Mouse (Mus musculus) liver, embryonic 14.5 days (tissue): ENCODE results near the gene Etv4. TPM values are rescaled to one million over a fixed set of nuclear protein-coding genes. Genes with fewer than 3 reads are reported as not detected.

Experiments
- ATAC-seq: fragments of 200-750 bp; cut with Nextera tagmentation; 2 replicates; pipeline ENCODE4 v1.8.0; 2017; ENCODE audit warnings: moderate number of reproducible peaks, mild to moderate bottlenecking, moderate library complexity; ENCODE audit not compliant: insufficient read depth
- DNase-seq, 3 experiments: peaks; one replicate each; pipeline ENCODE4 v3.0.0-alpha.2; 2012 to 2013; ENCODE audit warnings: low read depth in 3 of 3, low spot score in 3 of 3
- H3K27ac ChIP-seq: fragments of 300-500 bp; sonication (generic); 2 replicates; pipeline ENCODE4 v1.5.1; 2014; ENCODE audit warnings: moderate library complexity, mild to moderate bottlenecking, control low read depth, inconsistent platforms
- H3K27me3 ChIP-seq: fragments of 300-500 bp; sonication (generic); 2 replicates; pipeline ENCODE4 v1.6.1; 2014; ENCODE audit warnings: mild to moderate bottlenecking, low read length, moderate library complexity; ENCODE audit not compliant: control insufficient read depth, insufficient read depth
- H3K36me3 ChIP-seq: fragments of 300-500 bp; sonication (generic); replicated peaks from 2 replicates; pipeline ENCODE4 v1.6.1; 2014; ENCODE audit warnings: low read depth; ENCODE audit not compliant: control insufficient read depth, insufficient read depth
- H3K4me1 ChIP-seq, 2 experiments: fragments of 200-500 bp in 1 of 2; fragments of 300-500 bp in 1 of 2; sonication (generic) in 1 of 2; replicated peaks; 2 replicates each; pipeline ENCODE4 v1.6.1; 2012 to 2014; ENCODE audit warnings: antibody characterized with exemption in 1 of 2, inconsistent platforms in 1 of 2, low read length in 1 of 2; ENCODE audit not compliant: control insufficient read depth in 2 of 2, insufficient read depth in 2 of 2
- H3K4me2 ChIP-seq: fragments of 300-500 bp; sonication (generic); 2 replicates; pipeline ENCODE4 v1.6.1; 2014; ENCODE audit warnings: low read depth, mild to moderate bottlenecking, control low read depth, moderate library complexity
- H3K4me3 ChIP-seq, 2 experiments: fragments of 200-500 bp in 1 of 2; fragments of 300-500 bp in 1 of 2; sonication (generic) in 1 of 2; 2 replicates each; pipeline ENCODE4 v1.5.1; 2012 to 2014; ENCODE audit warnings: low read depth in 2 of 2, low read length in 2 of 2, mild to moderate bottlenecking in 2 of 2, control low read depth in 1 of 2, inconsistent platforms in 1 of 2, moderate library complexity in 1 of 2; ENCODE audit not compliant: insufficient read depth in 1 of 2
- H3K9ac ChIP-seq: fragments of 300-500 bp; sonication (generic); replicated peaks from 2 replicates; pipeline ENCODE4 v1.6.1; 2014; ENCODE audit warnings: mild to moderate bottlenecking, control low read depth, moderate library complexity
- H3K9me3 ChIP-seq: fragments of 300-500 bp; sonication (generic); 2 replicates; pipeline ENCODE4 v1.6.1; 2016; ENCODE audit warnings: low read length, mixed read lengths; ENCODE audit not compliant: control insufficient read depth
- CTCF ChIP-seq: IDR thresholded peaks from 2 replicates; pipeline ENCODE4 v1.5.1; 2016; ENCODE audit warnings: antibody characterized with exemption, low read depth, control low read depth
- EP300 ChIP-seq: IDR thresholded peaks from 2 replicates; pipeline ENCODE4 v1.6.1; 2016; ENCODE audit warnings: antibody characterized with exemption, low read depth
- WGBS: fragments of 180-500 bp; shearing (Covaris S2); extraction: QIAGEN DNeasy Blood & Tissue Kit; methylation state at CpG from one replicate; pipeline ENCODE4 v1.1.7; 2014; ENCODE audit not compliant: insufficient replicate concordance; 5-methylcytosine and 5-hydroxymethylcytosine counted together
- polyA plus RNA-seq, 2 experiments: library from polyadenylated mRNA; depleted of rRNA in 1 of 2; stranded (reverse) in 1 of 2; unstranded in 1 of 2; fragments of >200 nt; fragmentation: Nextera tagmentation in 1 of 2; extraction: Ambion mirVana in 1 of 2; gene quantifications; 2 replicates each; pipeline versions ENCODE4 v1.2.1 to v1.2.3; 2012 to 2014

Etv4 gene
- polyA plus RNA-seq, 2 experiments = 0.29 to 0.30 TPM

DNA sequence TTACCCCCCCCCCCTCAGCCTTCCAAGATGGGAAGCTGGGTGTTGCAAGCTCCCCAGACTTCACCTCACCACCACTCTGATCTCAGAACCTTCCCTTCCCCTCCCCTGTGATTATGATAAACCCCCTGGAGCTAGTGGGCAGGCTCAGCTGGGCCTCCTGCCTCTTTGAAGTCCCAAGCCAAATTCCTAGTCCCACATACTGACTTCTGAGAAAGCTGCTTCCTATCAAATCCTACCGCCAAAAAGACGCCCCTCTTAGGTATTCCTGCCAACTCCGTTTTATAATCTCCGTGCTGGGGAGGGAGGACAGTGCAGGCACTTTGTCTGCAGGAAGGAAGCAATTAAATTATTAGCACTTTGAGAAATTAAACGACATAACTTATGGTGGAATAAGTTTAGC lies 16.2 kb upstream of the Etv4 start:
- DNase-seq = no peak
- Histone ChIP-seq H3K4me3 (no peak overlapping the region), H3K4me1 (no peaks in the 10 kb centered on the region), H3K9me3 (no peaks in the 10 kb centered on the region), H3K27me3 (no peaks in the 10 kb centered on the region), H3K9ac (no peak overlapping the region), H3K4me2 (no peak overlapping the region), H3K27ac (no peak overlapping the region), H3K36me3 (no peaks in the 10 kb centered on the region)
- WGBS = 19% methylated on average over 5 of the region's 5 CpGs
- TF ChIP-seq EP300 (no peak), CTCF (no peak)
- ATAC-seq = no peak

DNA sequence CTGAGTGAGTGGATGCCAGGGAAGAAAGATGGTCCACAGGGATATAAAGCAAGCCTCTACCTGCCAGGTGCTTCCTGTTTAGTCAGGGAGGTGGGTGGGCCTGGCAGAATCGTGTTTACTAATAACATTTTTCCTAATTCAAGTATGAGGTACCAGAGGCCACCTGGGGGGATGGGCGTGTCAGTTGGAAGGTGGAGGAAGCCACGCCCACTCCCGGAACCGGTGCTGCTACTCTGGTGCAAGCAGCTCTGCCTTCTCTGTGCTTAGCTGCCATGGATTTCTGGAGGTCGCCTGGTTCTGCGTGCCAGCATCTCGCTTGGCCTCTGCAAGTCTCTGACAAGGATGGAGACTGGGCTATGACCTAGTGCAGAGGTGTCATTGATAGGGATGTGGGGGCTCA lies 12.9 kb upstream of the Etv4 start:
- WGBS = 16% methylated on average over 8 of the region's 8 CpGs
- Histone ChIP-seq H3K4me1 (no peaks in the 10 kb centered on the region), H3K27ac (no peak overlapping the region), H3K4me3 (no peak overlapping the region), H3K27me3 (no peaks in the 10 kb centered on the region), H3K36me3 (no peaks in the 10 kb centered on the region), H3K9me3 (no peaks in the 10 kb centered on the region), H3K4me2 (no peak overlapping the region), H3K9ac (no peak overlapping the region)
- no peak for DNase-seq
- no peak for ATAC-seq
- no peak for TF ChIP-seq EP300
- TF ChIP-seq CTCF = no peak

DNA sequence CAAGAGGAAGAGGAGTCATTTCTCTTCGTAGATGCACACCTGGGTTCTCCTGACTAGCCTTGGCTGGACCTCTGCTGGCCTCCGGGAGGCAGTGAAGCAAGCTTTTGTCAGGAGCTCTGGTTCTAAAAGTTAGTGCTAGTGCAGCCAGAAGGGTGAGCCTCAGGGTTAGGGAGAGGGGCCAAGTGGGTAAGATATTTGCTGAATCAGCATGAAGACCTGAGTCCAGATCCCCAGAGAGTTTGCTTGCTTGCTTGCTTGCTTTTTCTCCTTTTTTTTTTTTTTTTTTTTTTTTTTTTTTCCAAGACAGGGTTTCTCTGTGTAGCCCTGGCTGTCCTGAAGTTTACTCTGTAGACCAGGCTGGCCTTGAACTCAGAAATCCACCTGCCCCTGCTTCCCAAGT lies 12.2 kb upstream of the Etv4 start:
- no peak overlapping the region for H3K4me3 ChIP-seq
- H3K27me3 ChIP-seq = no peaks in the 10 kb centered on the region
- H3K9me3 ChIP-seq = no peaks in the 10 kb centered on the region
- H3K9ac ChIP-seq = no peak overlapping the region
- no peak overlapping the region for H3K27ac ChIP-seq
- TF ChIP-seq CTCF = no peak
- no peak for TF ChIP-seq EP300
- H3K4me1 ChIP-seq = no peaks in the 10 kb centered on the region
- no peaks in the 10 kb centered on the region for H3K36me3 ChIP-seq
- ATAC-seq (no peak), DNase-seq (no peak)
- H3K4me2 ChIP-seq = no peak overlapping the region
- 57% methylated on average over 2 of the region's 2 CpGs for WGBS

DNA sequence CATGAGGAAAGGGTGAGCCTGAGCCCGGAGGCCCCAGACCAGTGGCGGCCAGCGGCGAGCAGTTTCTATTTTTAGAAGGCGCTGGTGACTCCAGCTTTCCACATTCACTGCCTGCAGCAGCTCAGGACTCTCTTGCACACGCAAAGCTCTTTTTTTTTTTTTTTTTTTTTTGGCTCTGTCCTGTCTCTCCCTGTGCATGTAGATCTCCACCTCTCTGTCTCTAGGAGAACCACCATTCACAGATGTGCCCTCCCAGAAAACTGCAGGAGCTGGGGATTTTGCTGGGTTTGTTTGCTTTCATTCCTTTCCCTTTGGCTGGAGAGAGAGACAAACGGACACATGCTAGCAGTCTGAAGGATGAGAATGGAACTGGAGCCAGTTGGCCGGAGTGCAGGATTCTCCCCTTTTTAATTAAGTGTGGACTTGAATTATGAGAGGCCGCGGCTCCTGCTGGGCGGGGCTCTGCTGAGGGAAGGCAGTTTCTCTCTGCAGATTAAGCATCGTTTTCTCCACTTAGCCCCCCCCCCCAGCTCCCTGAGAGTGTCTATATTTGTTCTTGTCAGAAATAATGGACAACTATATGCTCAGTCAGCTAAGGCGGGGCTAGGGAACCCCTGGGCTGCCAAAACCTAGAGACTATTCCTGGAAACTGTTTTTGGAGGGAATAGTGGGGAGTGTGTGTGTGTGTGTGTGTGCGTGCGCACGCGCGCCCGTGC lies 5.8 kb upstream of the Etv4 start:
- Histone ChIP-seq H3K36me3 (no peaks in the 10 kb centered on the region), H3K4me1 (no peaks in the 10 kb centered on the region; a peak in 1 of 4 replicates), H3K9me3 (no peaks in the 10 kb centered on the region), H3K27ac (no peak overlapping the region), H3K4me2 (0 out of 2 replicates have a peak overlapping the region, but pooled peaks have one; percentile 6), H3K9ac (no peak overlapping the region), H3K4me3 (no peak overlapping the region), H3K27me3 (peaks cover 14% of the 10 kb centered on the region)
- no peak for TF ChIP-seq EP300
- no peak for TF ChIP-seq CTCF
- DNase-seq (no peak), ATAC-seq (no peak)
- WGBS = 36% methylated on average over 19 of the region's 19 CpGs

DNA sequence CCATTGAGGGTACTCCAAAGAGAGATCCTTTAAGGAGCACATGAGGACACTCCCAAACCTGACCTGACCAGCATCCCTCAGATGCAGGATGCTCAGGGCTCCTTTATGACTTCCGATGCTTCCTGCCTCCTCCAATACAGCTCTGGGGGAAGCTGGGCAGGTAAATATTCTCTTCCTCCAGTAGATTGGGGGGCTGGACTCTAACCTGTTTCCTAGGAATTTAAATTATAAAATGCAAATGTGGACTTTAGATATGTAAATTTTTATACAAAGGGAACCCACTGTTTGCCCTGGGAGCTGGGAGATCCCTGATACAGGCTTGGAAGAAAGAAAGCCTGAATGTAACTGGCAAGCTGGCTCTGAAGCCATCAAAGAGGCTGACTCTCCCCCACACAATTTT lies 2.3 kb upstream of the Etv4 start:
- H3K36me3 ChIP-seq = no peaks in the 10 kb centered on the region
- peaks cover 49% of the 10 kb centered on the region for H3K27me3 ChIP-seq
- WGBS = 74% methylated on average over 1 of the region's 1 CpGs

More for the DNA sequence above, 2.3 kb upstream of the Etv4 start:
- Histone ChIP-seq H3K27ac (no peak overlapping the region), H3K4me2 (no peak overlapping the region), H3K9me3 (no peaks in the 10 kb centered on the region), H3K4me1 (peaks cover 0 to 2% of the 10 kb centered on the region in 2 experiments; a peak in 1 of 4 replicates), H3K4me3 (no peak overlapping the region), H3K9ac (no peak overlapping the region)
- ATAC-seq = no peak
- TF ChIP-seq EP300 (no peak), CTCF (no peak)
- no peak for DNase-seq
